Mouse (Mus musculus) adrenal gland, postnatal 36 days (tissue): ENCODE data around the gene Mblac2. TPM values are rescaled to one million over a fixed set of nuclear protein-coding genes. Genes with fewer than 3 reads are reported as not detected.

ENCODE experiments used
- total RNA-seq, 2 experiments: library from RNA; stranded (reverse); gene quantifications; 2 replicates each; pipeline ENCODE4 v1.2.3; 2021

Gene Mblac2
- total RNA-seq, 2 experiments from 2014 or later = 7.9 to 17.2 TPM

Other genes with a start within 250 kb of the Mblac2 start
- gene Adgrv1, start 78.2 kb upstream of the Mblac2 start, total RNA-seq = 1 to 10 TPM; 1.4 to 3.6 TPM
- gene Lysmd3, start 53.7 kb upstream of the Mblac2 start, total RNA-seq = 10 to 100 TPM; 23.1 to 27.0 TPM
- 1 to 10 TPM; 4.5 to 7.5 TPM for gene Polr3g, start 328 bp upstream of the Mblac2 start, total RNA-seq
- gene Cetn3, start 71.7 kb downstream of the Mblac2 start, total RNA-seq = 100 to 1,000 TPM; 111 to 152 TPM